Mouse (Mus musculus) brain, embryonic 14.5 days (tissue): ENCODE data around the gene Ipo13.

ENCODE experiments used
- CTCF ChIP-seq: fragments of 200-500 bp; IDR thresholded peaks from 2 replicates; pipeline ENCODE4 v1.5.1; 2012; ENCODE audit warnings: inconsistent platforms, mild to moderate bottlenecking, moderate library complexity, borderline replicate concordance; ENCODE audit not compliant: insufficient read depth, insufficient read length; ENCODE audit errors: extremely low read depth
- POLR2A ChIP-seq: fragments of 200-500 bp; IDR thresholded peaks from 2 replicates; pipeline ENCODE4 v1.6.1; 2012; ENCODE audit warnings: mild to moderate bottlenecking, inconsistent platforms, borderline replicate concordance; ENCODE audit not compliant: poor library complexity, insufficient read depth, insufficient read length, severe bottlenecking; ENCODE audit errors: extremely low read depth

DNA sequence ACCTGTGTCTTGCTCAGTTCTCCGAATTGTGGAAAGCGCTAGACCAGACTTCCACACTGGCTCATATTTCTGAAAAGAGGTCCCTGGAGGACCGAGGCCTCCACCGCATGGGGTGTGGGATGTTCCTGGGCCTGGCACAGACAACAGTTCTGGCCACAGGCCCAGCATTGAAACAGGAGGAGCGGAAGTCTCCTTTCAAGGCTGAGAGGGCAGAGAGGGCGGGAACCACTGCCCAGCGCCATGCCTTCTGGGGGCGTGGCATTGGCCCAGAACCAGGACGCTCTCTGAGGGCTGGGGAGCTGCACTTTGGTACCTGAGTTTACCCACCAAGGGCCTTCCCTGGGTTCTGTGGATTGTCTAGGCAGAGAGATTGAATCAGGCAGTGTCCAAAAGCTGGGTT is 48.7 kb downstream of the Ipo13 start:
- TF ChIP-seq POLR2A = no peak
- TF ChIP-seq CTCF = no peak
